Mouse (Mus musculus) skeletal muscle tissue, adult 2 months (tissue): ENCODE results near the gene Slc39a10.
"Not testable (repeated sequence)": the region's sequence is repeated elsewhere in the genome, so short reads cannot be mapped to it uniquely, and the experiment has no call there.

Source experiments
- DNase-seq: peaks from one replicate; pipeline ENCODE4 v3.0.0-alpha.2; 2012; ENCODE audit warnings: low read depth, low spot score

Gene Slc39a10

GRCm38 (mm10) chr1:46864175-46864885 lies 28.3 kb downstream of the Slc39a10 start:
- peak; percentile 68 for DNase-seq

- DNase-seq = no peak
Measured at GRCm38 (mm10) chr1:46863434-46863833, 29.2 kb downstream of the Slc39a10 start.

GRCm38 (mm10) chr1:46860082-46860481 lies 32.6 kb downstream of the Slc39a10 start:
- DNase-seq = no peak

- no peak for DNase-seq
Measured at GRCm38 (mm10) chr1:46858579-46858978, 34.1 kb downstream of the Slc39a10 start.

- no peak for DNase-seq
Measured at GRCm38 (mm10) chr1:46856498-46856897, 36.2 kb downstream of the Slc39a10 start.

- no peak for DNase-seq
Measured at GRCm38 (mm10) chr1:46854036-46854900, 38.4 kb downstream of the Slc39a10 start.

GRCm38 (mm10) chr1:46853317-46854035 lies 39.2 kb downstream of the Slc39a10 start:
- DNase-seq = peak; percentile 98

GRCm38 (mm10) chr1:46852600-46853272 lies 39.9 kb downstream of the Slc39a10 start:
- DNase-seq = peak; percentile 77

- no peak for DNase-seq
Measured at GRCm38 (mm10) chr1:46852216-46852599, 40.4 kb downstream of the Slc39a10 start.

- no peak for DNase-seq
Measured at GRCm38 (mm10) chr1:46851586-46851985, 41.1 kb downstream of the Slc39a10 start.

GRCm38 (mm10) chr1:46849758-46850157 lies 42.9 kb downstream of the Slc39a10 start:
- peak; percentile 69 for DNase-seq

GRCm38 (mm10) chr1:46845221-46845620 lies 47.4 kb downstream of the Slc39a10 start:
- no peak for DNase-seq

- DNase-seq = no peak
Measured at GRCm38 (mm10) chr1:46844281-46844680, 48.4 kb downstream of the Slc39a10 start.

- no peak for DNase-seq
Measured at GRCm38 (mm10) chr1:46843406-46843805, 49.2 kb downstream of the Slc39a10 start.

GRCm38 (mm10) chr1:46831927-46832326 lies 60.7 kb downstream of the Slc39a10 start:
- DNase-seq = no peak

GRCm38 (mm10) chr1:46830066-46830843 lies 62.4 kb downstream of the Slc39a10 start:
- no peak for DNase-seq

GRCm38 (mm10) chr1:46822256-46822972 lies 70.2 kb downstream of the Slc39a10 start:
- DNase-seq = no peak

- DNase-seq = no peak
Measured at GRCm38 (mm10) chr1:46817934-46818333, 74.7 kb downstream of the Slc39a10 start.

GRCm38 (mm10) chr1:46808630-46809029 lies 84.0 kb downstream of the Slc39a10 start:
- not testable (repeated sequence) for DNase-seq

GRCm38 (mm10) chr1:46805074-46805473 lies 87.6 kb downstream of the Slc39a10 start:
- no peak for DNase-seq
